Mouse (Mus musculus) left cerebral cortex, adult 9 months (tissue): ENCODE data around the gene Krtap4-7.
"Not testable (repeated sequence)": the region's sequence is repeated elsewhere in the genome, so short reads cannot be mapped to it uniquely, and the experiment has no call there.

Experiments used
- DNase-seq, 2 experiments: peaks; one replicate each; pipeline ENCODE4 v3.0.0; 2022; ENCODE audit warnings: low spot score in 2 of 2

Krtap4-7 gene

GRCm38 (mm10) chr11:99603208-99603607, 40.7 kb downstream of the Krtap4-7 start, which contains the start of gene Gm11938:
Gene Gm11938 (minus strand): TSS chr11:99603308.
- not testable (repeated sequence) for DNase-seq

- DNase-seq, result not testable (repeated sequence)
Observed at GRCm38 (mm10) chr11:99597742-99598141, 46.1 kb downstream of the Krtap4-7 start, which contains the start of gene Krtap9-3. Gene Krtap9-3 (minus strand): TSS chr11:99598105.
